Mouse (Mus musculus) erythroblast, embryonic 14.5 days (primary cell): ENCODE measurements around the gene Shroom3.

Experiments
- GATA1 ChIP-seq: IDR thresholded peaks from 2 replicates; pipeline ENCODE4 v1.6.1; 2012; ENCODE audit warnings: low read length, inconsistent platforms, mixed read lengths
- TAL1 ChIP-seq: IDR thresholded peaks from 3 replicates; pipeline ENCODE4 v1.6.1; 2012; ENCODE audit warnings: low read length, inconsistent platforms, mixed read lengths

DNA sequence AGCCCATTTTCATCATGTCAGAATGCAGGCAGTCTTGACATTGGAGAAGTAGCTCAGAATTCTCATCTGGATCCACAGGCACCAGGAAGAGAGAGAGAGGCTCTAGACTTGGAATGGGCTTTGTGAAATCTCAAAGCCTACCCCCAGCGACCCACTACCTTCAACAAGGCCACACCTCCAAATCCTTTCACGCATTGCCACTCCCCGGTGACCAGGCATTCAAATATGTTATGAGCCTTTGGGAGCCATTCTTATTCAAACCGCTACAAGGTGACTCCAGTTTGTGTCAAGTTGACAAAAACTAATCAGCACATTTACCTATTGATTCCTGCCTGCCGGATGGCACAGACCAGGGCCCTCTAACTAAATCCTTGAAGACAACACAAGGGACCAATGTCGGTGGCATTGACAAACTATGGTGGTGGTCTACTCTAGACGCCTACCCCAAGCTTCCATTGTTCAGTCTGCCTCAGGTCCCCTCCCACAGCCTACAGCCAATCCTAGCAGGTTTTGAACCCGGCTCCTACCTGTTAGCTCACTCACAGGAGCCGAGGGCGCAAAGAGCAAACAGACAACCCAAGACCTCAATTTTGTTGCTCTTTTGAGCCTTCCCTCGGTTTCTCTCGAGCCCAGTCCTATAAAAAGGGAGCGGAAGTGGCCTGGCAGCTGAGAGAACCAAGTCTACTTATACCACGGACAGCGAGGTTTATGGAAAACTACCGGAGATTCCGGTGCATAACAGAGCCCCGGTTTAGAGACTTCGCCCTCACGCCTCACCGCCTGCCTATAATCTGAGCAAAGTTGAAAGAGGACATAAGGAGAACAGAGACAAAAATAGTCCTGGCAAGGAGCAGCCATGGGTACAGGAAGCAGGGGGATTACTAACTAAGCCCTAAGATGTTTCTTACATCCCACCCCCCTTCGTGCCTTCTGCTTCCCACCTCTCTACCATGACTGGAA, 303.7 kb downstream of the Shroom3 start:
- no peak for TF ChIP-seq GATA1
- TF ChIP-seq TAL1, result no peak
